ENCODE assay signal across 15 mouse cellular contexts in the genomic region with DNA sequence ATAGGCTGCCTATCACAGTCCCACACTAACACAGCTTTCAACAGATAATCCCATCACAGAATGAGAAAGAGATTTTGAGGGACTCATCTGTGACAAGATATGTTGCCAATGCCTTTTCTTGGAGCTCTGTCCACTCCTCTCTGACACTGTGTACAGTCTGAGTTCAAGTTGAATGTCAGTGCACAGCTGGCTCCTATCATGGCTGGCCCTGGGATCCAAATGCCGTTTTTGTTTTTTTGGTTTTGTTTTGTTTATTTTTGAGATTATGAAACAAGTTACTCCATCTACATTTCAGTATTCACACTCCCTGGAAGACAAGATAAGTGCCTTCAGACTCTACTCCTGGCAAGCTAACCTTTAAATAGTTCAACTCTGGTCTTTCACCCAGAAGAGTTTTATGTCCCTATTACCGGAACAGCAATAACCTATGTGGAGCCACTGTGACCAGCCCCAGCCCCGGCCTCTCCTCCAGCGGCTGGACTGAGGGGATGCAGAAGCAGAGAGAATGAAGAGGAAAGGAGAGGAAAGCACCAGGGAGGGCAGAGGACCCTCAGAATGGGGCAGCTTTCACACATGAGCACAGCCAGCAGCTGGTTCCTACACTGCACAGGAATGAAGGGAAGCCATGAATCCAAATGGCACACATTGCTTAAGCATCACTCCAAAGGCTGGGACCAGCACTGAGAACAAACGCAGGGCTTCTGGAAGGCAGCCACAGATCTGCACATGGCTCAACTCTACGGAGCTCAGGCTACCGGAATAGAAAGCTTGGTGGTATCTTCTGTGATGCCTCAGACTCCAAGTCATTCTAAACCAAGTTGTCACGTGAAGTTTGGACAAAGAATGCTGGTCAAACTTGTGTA.
DNase-seq lines count a peak whose midpoint lies in the region; ATAC-seq lines count a peak whose summit lies in the region.
"Had no signal": no experiment of that assay in that cellular context is flagged by ENCODE, and none has a peak within 500 bp of the region (broad histone marks: within the 10 kb centered on the region; RNA-seq: fewer than 3 reads in every experiment).

No protein-coding gene starts in this region.

- peak; percentile 22 for DNase-seq in heart, adult 8-10 months (ENCODE audit: low spot score)
- DNase-seq in heart, embryonic 10.5 days (ENCODE audit: low spot score), result no peak
- DNase-seq in kidney, adult 9 months, result peak; percentile 37
- peak; percentile 70 for DNase-seq in lung, postnatal 36 days
- no peak for DNase-seq in layer of hippocampus, postnatal 14 days (ENCODE audit: low spot score in 2 of 2)
- no peak for DNase-seq in spleen, adult 18-20 months
- DNase-seq in gastrocnemius, postnatal 25 days, result no peak
- DNase-seq: adrenal gland, postnatal 10 days; cerebellum, adult 9-11 months; liver, embryonic 13.5 days; right cerebral cortex, postnatal 14 days; thymus, adult 2 months had no signal

- peaks cover 7% of the 10 kb centered on the region; the same call in 1 of the 2 replicates for H3K4me1 ChIP-seq in heart, embryonic 10.5 days
- peaks cover 21% of the 10 kb centered on the region for H3K4me1 ChIP-seq in limb, embryonic 12.5 days (replicated peaks)
- H3K4me1 ChIP-seq: embryonic facial prominence, embryonic 10.5 days; liver, embryonic 13.5 days had no signal

- no peak overlapping the region for H3K4me3 ChIP-seq in heart, embryonic 10.5 days
- no peak overlapping the region for H3K4me3 ChIP-seq in limb, embryonic 12.5 days (replicated peaks)
- H3K4me3 ChIP-seq: embryonic facial prominence, embryonic 10.5 days; liver, embryonic 13.5 days; myocyte had no signal

- 78% methylated on average over 8 of the region's 8 CpGs for WGBS in heart, embryonic 10.5 days
- 57% methylated on average over 8 of the region's 8 CpGs for WGBS in limb, embryonic 12.5 days

- ATAC-seq in limb, embryonic 12.5 days (ENCODE audit: insufficient number of reproducible peaks, insufficient read depth, low FRiP score, low TSS enrichment, low read depth), result no peak

- no peak overlapping the region for H3K4me2 ChIP-seq in limb, embryonic 12.5 days
- H3K4me2 ChIP-seq: liver, embryonic 13.5 days had no signal

- no peak overlapping the region for H3K27ac ChIP-seq in heart, embryonic 10.5 days
- H3K27ac ChIP-seq in limb, embryonic 12.5 days, result 0 out of 2 replicates have a peak overlapping the region, but pooled peaks have one; percentile 31
- H3K27ac ChIP-seq: embryonic facial prominence, embryonic 10.5 days; liver, embryonic 13.5 days had no signal

- no peaks in the 10 kb centered on the region for H3K9me3 ChIP-seq in heart, embryonic 10.5 days
- H3K9me3 ChIP-seq in limb, embryonic 12.5 days, result no peaks in the 10 kb centered on the region
- H3K9me3 ChIP-seq: liver, embryonic 13.5 days had no signal

- H3K9ac ChIP-seq in limb, embryonic 12.5 days (replicated peaks), result no peak overlapping the region
- H3K9ac ChIP-seq: liver, embryonic 13.5 days had no signal

- H3K27me3 ChIP-seq in heart, embryonic 10.5 days (ENCODE audit: insufficient read depth, poor library complexity, severe bottlenecking), result no peaks in the 10 kb centered on the region
- no peaks in the 10 kb centered on the region for H3K27me3 ChIP-seq in limb, embryonic 12.5 days
- H3K27me3 ChIP-seq: liver, embryonic 13.5 days had no signal

- H3K36me3 ChIP-seq in heart, embryonic 10.5 days, result no peaks in the 10 kb centered on the region
- no peaks in the 10 kb centered on the region for H3K36me3 ChIP-seq in limb, embryonic 12.5 days
- H3K36me3 ChIP-seq: embryonic facial prominence, embryonic 10.5 days; liver, embryonic 13.5 days had no signal

Comparison
In these comparisons a context has a peak if more than half of its experiments do, and no peak if none do; other contexts are left out.
1. DNase-seq: peak in heart, adult 8-10 months (single experiment), kidney, adult 9 months (single experiment) and lung, postnatal 36 days (single experiment); none in heart, embryonic 10.5 days (single experiment), layer of hippocampus, postnatal 14 days (0 of 2), spleen, adult 18-20 months (0 of 2) and gastrocnemius, postnatal 25 days (single experiment).